Mouse (Mus musculus): ENCODE data around the gene Ubac2. TPM values are rescaled to one million over a fixed set of nuclear protein-coding genes. Genes with fewer than 3 reads are reported as not detected.
A peak's percentile ranks its signal among the peaks of the same experiment; 100 is the strongest.
"Not testable (repeated sequence)": the region's sequence is repeated elsewhere in the genome, so short reads cannot be mapped to it uniquely, and the experiment has no call there.

The Ubac2 gene
- total RNA-seq, 2 experiments from 2014 or later, result 23.8 to 24.4 TPM

DNA sequence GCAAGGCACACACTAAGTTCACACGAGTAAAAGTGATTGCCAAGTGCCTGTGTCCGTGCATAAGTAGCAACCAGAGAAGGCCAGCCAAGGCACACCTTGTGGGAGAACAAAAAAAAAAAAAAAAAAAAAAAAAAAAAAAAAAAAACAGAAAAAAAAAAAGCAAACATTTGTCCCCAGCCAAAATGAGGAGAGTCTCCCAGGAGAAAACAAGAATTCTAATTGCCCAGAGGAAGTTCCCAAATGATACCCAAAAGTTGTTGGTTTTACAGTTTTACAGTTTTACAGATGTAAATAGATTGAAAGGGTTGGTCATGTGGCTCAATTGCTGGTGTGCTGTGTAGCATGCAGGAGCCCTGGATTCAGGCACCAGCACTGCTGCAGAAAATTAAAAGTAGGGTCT is 153.6 kb downstream of the Ubac2 start:
- no peak for DNase-seq
- intact Hi-C loops (cut with DNase I), result no loop called here

DNA sequence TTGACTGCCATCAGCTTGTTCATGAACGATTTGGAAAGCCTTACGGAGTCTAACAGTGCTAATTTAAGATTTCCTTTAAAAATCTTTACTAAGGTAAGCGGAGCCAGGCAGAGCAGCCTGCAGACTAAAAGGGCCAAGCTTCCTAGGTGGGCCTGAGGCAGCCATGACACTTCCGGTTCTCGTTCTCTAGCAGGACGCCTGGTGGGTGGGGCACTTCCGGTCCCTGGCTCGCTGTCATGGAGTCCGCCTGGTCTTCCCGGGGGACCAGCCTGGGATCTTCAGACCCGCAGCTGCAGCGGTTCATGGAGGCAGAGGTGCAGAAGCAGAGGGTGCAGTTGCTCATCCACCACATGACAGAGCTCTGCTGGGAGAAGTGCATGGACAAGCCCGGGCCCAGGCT is 156.0 kb downstream of the Ubac2 start, which contains the start of gene Timm8a2:
TSS of gene Timm8a2 (plus strand) at position 224 of the 400 bp plus-strand sequence.
- no peak for DNase-seq
- intact Hi-C loops (cut with DNase I), result no loop called here

DNA sequence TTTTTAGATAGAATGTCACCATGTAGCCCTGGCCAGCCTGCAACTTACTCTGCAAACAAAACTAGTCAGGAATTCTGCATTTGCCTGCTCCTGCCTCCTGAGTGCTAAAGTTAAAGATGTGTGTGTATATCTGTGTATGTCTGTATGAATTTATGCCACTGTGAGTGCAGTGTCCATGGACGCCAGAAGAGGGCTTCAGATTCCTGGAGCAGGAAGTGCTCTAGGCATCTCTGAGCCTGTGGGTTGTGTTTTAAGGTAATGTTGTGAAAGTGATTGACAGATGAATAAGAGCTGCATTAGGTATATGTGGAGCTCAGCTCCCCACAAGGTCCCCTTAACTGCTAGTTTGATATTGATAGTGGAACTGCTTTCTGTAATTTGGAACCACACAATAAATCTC is 156.8 kb downstream of the Ubac2 start:
- intact Hi-C loops (cut with DNase I), result no loop called here
- no peak for DNase-seq

DNA sequence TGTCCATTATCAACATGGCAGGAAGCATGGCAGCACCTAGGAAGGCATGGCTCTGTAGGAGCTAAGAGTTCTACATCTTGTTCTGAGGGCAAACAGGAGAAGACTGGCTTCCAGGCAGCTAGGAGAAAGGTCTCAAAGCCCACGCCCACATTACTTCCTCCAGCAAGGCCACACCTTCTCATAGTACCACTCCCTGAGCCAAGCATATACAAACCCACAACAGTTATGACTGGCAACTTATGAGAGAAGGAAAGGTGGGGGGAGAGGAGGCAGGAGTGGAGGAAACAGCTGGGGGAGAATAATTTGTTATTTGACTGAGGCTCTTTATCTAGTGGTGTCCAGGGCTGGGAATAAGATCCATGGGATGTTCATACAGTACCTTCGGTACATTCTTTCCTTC is 157.4 kb downstream of the Ubac2 start:
- no peak for DNase-seq
- intact Hi-C loops (cut with DNase I), result no loop called here

DNA sequence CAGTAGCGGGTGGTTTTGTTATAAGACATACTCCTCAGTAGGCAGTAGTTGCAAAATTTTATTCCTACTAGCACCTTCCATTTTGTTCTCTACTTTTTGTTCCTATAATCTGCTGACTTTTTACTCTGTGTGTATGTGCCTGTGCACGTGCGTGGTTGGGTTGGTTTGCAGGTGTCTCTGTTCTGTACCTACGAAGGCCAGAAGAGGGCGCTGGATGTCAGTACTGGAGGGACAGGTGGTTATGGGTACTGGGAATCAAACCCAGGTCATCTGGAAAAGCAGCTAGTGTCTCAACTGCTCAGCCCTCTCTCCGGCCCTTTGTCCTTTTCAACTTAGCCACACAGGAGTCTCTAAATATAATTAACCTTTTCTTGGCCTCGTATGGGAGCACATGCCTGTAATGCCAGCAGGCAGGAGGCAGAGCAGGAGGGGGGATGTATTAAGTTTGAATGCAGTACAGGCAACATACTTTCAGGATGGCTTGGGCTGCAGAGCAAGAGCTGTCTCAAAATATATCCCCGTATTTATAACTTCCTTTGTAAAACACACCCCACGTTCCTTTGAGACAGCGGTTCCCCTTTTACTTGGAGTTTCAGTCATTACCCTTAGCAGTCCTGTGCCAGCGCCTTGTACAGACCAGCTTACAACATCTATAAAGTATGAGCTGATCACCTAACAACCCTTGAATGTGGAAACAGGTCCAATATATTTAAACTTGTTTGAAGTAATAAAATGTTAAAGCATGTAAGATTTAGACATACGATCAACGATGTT is 160.6 kb downstream of the Ubac2 start:
- DNase-seq, result no peak

DNA sequence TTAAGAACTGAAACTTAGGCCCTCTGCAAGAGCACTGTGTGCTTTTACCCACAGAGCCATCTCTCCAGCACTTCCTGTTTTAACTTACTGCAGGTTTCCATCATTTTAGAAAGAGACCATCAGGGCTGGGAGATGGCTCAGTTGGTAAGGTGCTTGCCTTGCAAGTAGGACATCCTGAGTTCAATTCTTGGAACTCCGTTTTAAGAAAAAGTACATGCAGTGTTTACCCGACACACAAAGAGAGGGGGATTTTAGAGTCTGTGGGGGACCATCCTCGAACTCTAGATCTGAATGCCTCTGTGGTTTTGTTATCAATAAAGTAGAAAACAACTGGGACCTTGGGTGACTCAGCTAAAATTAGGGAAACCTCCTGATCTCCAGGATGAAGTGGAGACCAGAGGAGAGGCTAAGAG is 163.0 kb downstream of the Ubac2 start:
- no peak for DNase-seq
- intact Hi-C loops (cut with DNase I), result no loop called here

More for the DNA sequence above, 160.6 kb downstream of the Ubac2 start:
- intact Hi-C loops (cut with DNase I), result no loop called here

DNA sequence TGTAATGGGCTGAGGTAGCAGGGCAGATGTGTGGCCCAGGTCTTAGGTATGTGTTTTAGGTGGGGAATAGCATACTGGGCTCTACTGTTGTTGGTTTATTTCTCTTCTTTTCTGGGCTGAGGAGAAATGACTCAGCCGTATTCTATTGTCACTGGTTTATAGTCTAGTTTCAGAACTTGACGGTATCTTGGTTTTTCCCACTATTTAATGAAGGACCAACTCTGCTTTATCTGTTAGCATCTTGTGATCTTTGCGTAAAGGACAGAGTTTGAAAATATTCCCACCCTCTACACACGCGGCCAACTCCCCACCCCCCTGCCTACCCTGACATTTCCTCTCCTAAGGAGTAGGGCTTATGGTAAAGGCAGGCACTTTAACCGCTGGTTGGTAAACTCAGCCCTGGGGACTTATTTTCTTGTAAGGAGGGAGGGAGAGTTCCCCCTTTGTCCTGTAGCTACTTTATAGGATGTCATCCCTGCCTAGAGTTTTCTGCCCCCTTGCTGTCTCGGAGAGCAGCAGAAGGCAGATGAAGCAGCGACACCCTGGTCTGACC is 163.8 kb downstream of the Ubac2 start:
- no peak for DNase-seq
- intact Hi-C loops (cut with DNase I), result no loop called here

DNA sequence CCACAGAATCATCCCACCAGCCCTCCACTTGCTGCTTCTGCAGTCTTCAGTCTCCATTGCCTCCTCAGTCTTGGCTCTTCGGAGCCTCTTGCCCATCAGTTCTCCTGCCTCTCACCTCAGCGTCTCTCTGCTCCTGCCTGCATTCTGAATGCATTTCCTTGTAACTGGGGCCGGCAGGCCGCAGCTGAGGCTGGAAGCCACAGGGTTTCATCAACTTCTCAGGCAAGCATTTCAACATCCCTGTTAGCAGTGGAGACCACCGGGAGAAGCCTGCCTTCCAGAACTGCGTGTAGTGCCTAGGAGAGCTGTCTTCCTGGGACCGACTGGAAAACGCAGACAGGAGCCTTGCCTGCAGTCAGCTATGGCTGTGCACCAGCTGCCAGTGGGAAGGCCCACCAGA is 169.4 kb downstream of the Ubac2 start:
- DNase-seq, result no peak
- intact Hi-C loops (cut with DNase I), result no loop called here

DNA sequence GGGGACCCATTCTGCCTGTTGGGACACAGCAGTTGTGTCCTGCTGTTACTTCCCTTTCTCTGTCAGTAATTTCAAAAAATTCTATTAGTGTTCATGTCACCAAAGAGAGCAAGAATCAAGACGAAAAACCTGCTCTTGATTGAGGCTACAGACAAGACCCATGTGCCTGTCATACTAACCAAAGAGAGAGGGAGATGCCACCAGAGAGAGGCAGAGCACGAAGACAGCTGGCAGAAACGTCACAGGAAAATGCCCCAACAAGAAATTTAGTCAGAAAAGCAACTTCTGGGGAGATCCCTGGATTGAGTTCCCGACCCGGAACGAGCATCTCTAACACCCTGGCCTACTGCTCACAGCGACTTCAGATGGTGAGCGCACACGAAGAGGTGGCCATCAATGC is 170.4 kb downstream of the Ubac2 start:
- intact Hi-C loops (cut with DNase I), result no loop called here
- no peak for DNase-seq

DNA sequence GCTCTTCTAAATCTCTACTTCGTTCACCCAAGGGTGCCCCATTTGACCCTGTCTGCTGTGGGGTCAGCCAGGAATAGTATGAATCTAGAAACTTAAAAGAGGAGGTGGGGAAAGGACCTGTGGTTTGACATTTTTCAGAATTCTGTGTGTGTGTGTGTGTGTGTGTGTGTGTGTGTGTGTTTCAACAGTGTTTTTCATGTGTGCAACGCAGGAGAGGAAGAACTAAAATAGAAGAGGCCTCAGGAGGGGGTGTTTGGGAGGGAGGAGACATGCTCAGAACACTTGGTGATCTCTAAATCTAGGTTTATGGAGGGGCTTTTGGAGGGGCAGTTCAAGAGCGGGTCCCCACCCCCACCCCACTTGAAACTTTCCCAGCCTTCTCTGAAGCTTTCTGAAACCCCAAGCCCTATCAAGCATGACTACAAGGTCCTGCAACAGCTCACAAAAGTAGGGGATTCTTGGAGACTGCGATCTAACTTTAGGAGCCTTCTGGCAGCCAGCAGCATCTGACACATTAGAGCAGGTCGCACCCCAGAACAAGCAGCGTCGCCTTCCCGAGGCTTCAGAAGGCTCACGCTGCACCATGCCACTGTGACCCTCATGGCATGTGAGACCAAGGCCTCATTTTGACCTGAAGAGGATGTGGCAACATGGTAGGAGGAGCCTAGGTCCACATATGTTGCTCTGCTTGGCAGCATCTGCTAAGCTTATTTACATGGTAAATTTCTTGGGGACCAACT is 174.6 kb downstream of the Ubac2 start:
- intact Hi-C loops (cut with DNase I), result no loop called here
- DNase-seq, result no peak

DNA sequence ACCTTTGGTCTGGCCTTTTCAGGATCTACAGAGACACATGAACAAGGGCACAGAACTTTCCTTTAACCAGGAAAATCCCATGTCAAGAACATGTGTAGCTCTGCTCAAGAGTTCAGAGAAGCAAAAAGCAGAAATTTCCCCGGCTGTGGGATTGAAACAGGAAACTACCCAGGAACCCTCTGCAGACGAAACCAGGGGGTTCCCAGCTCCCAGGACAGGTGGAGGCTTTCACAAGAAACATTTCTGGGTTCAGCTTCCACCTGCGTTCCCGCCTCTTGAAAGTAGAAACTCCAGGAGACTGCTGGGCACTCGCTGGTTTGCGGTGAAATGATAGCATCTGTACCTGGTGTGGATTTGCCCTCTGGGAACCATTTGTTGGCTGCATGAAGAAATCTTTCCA is 178.5 kb downstream of the Ubac2 start:
- DNase-seq, result no peak
- intact Hi-C loops (cut with DNase I), result loop anchor here (5.0 kb wide), 1 partner anchor 45 kb away; no protein-coding TSS in a partner anchor

DNA sequence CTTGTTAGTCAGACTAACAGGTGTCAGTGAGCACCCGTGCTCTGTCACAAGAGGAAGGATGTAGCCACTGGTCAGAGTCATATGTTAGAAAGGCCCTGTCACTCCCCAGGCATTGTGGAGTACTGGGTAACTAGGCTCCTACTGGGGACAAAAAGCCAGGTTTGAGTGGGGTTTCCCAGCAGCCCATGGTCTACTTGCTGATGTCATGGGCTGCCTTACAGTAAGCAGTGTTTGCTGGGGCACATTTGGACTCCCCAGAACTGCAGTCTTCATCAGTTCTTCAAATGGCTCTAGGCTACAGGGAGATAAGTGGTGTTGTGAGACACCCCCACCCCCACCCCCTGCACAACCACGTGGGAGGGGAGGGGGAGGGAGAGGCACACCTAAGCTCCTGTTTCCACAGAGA is 179.5 kb downstream of the Ubac2 start:
- DNase-seq, result no peak
- intact Hi-C loops (cut with DNase I), result loop anchor here (5.0 kb wide), 1 partner anchor 46 kb away; no protein-coding TSS in a partner anchor

DNA sequence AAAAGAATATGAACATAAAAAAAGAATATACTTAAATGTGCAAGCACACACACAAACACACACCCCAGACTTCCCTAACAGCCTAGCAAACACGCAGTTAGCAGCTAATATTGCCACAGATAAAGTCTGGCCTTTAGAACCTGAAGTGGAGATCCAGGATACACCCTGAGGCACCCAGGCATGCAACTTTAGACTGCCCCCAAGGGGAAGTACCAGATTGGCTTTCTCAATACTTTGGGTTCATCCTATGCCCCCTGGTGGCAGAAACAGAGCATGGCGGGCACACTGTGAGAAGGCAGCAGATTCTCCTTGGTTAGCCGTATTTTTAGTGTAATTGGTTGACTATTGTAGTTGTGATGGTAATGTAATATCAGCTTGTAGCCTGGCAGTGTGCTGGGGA is 182.2 kb downstream of the Ubac2 start:
- intact Hi-C loops (cut with DNase I), result loop anchor here (1.0 kb wide), 2 partner anchors 132 to 195 kb away; no protein-coding TSS in a partner anchor
- peak; percentile 86 to 92 for DNase-seq

DNA sequence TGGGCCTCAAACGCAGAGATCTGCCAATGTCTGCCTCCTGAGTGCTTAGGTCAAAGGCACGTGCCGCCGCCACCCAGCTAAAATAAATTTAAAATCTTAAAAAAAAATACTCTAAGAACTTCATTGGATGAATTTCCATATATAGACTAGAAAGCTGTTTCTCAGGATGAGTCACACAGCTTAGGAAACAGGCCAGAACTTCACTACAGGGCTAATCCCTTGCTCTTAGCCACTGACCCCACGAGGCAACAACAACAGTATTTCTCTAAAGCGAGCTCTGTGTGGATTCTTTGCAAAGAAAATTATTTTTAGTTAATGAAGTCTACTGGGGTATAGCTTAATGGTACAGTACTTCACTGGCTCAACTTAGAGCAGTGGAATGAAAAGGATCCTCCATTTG is 183.0 kb downstream of the Ubac2 start:
- intact Hi-C loops (cut with DNase I), result no loop called here
- no peak for DNase-seq

DNA sequence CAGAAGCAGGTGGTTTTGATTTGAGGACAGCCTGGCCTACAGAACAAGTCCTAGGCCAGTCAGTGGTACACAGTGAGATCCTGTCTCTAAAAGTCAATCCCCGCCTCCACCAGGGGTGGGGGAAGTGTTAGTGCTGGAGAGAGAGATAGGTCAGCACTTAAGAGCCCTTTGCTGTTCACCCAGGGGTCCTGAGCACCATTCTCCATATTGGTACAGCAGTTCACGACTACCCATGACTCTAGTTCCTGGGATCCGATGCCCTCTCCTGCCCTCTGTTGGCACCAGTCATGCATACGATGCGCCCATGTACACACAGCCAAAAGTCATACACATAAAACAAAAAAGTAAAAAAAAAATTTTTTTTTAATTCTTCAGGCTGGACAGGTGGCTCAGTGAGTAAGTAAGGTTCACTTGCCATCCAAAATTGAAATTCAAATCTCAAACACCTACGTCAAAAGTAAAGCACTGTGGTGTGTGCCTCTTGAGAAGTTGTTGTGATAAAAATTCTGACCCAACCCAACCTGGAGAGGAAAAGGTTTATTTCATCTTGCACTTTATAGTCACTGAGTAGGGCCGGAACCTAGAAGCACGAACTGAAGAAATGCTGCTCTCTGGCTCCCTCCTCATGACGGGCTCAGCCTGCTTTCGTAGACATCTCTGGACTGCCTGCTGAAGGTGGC is 184.1 kb downstream of the Ubac2 start:
- intact Hi-C loops (cut with DNase I), result no loop called here

DNA sequence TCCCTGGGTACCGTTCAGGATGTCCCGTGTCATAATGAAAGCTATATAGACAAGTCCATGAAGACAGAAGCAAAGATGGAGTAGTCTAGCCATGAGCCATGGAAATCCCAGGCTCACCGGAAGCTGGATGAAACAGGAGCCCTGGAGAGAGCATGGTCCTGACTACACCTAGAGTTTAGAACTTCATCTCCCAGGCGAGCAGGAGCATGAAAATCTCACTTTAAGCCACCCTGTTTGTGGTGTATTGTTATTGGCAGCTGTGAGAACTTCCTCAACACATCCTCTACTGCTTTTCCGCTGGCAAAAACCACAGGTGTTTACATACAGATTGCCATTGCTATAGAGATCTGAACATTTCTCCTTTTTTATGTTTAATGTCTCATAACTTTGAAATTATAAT is 185.2 kb downstream of the Ubac2 start:
- intact Hi-C loops (cut with DNase I), result no loop called here
- DNase-seq, result no peak

More for the DNA sequence above, 184.1 kb downstream of the Ubac2 start:
- DNase-seq, result no peak

DNA sequence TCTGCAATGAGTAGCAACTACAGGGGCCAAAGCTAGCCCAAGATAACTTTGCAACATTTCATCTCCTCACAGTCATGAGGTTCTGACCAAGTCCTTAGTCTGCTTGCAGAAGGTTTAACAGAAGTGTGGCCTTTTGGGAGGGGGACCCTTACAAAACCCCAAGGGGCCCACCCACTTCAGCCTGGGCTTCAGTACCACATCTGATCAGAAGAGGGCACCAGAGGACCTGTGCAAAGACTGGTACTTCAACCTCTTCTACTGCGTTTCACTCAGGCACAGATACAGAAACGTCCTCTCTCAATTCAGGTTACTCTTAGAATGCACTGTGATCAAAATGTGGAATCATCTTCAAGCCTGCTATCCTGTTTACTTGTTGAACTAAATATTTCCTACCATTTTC is 186.1 kb downstream of the Ubac2 start:
- DNase-seq, result peak; percentile 71 to 84
- intact Hi-C loops (cut with DNase I), result loop anchor here (1.0 kb wide), 1 partner anchor 66 kb away; no protein-coding TSS in a partner anchor

DNA sequence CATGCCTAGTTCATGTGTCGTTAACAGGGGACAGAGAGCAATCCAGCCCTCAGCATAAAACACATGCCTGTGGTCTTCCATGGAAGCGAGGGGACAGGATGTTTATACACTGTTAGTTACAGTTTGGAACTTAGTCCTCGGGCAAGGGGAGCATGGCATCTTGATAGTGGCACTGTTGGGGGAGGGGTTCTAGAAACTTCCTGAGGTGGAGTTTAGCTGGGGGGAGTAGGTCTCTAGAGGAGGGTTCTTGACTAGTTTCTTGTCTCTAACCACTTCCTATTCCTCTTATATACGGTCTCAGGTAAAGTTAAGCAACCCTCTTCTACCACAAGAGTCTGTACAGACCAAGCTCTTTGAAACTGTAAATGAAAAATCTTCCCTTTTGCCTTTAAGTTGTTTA is 187.8 kb downstream of the Ubac2 start:
- DNase-seq, result no peak
- intact Hi-C loops (cut with DNase I), result loop anchor here (5.0 kb wide), 1 partner anchor 811 kb away; no protein-coding TSS in a partner anchor

DNA sequence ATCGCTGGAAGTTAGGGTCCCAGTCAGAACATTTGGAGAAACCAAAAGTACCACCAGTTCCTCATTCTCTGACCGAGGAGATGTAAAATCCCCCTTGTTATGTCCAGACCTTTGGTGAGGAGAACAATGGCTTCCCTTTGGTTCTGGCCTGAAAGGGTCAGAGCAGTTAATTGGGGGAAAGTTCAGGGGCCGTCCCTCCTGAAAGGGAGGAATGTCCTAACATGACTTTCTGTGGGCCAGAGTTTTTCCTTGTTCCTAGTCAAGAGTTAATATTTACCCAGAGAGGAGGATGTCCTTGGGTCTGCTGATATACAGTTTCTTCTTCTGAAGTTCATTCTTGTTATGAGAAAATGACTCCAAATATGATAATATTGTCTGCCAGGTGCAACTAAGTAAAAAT is 189.6 kb downstream of the Ubac2 start:
- intact Hi-C loops (cut with DNase I), result loop anchor here (5.0 kb wide), 1 partner anchor 809 kb away; no protein-coding TSS in a partner anchor
- not testable (repeated sequence) for DNase-seq

DNA sequence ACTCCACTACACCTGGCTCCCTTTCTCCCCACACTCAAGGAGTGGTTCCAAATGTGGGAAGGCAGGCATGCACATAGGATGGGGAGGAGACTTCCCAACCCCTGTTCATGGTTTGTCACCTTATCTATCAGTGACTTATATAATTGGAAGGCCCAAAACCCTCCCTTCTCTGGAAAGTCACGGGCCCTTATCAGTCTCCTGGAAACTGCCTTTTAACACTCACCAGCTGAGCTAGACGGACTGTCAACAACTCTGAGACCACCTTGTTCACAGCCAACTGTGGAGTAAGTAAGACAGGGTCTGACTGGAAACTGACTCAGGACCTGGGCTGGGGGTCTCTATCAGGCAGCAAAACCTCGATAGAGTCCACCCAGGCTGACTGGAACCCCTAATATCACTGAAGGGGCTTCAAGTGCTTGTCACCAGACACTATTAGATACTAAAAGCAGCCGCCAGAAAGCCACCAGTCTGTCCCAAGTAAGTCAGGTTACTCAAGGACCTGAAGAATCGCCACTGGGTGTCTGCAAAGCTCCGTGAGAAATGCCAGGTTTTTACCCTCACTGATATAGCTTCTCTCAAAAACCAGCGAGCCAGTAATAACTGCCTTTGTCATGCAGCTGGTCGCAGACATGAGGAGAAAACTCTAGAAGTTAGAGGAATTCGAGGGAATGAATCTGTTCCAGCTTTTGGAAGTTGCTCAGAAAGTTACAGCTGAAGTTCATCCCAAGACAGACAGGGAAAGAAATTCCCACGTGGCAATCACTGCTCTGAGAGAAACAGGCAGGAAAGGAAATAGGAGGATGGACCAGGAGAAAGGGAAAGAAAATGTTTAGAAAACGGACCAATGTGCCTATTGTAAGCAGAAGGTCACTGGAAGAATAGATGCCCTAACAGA is 190.6 kb downstream of the Ubac2 start:
- intact Hi-C loops (cut with DNase I), result loop anchor here (5.0 kb wide), 1 partner anchor 808 kb away; no protein-coding TSS in a partner anchor
- peak; percentile 59 to 71 for DNase-seq
